Mouse (Mus musculus) adrenal gland, postnatal 14 days (tissue): Measurements from ENCODE around the gene Ptprcap. TPM values are rescaled to one million over a fixed set of nuclear protein-coding genes. Genes with fewer than 3 reads are reported as not detected.

Source experiments
- DNase-seq: peaks from one replicate; pipeline ENCODE4 v3.0.0; 2021; ENCODE audit warnings: mixed read lengths
- total RNA-seq: library from RNA; stranded (reverse); gene quantifications from 2 replicates; pipeline ENCODE4 v1.2.3, GENCODE M21; 2021

Ptprcap gene
- total RNA-seq, 1 experiment from 2014 or later: 4.4 TPM

DNA sequence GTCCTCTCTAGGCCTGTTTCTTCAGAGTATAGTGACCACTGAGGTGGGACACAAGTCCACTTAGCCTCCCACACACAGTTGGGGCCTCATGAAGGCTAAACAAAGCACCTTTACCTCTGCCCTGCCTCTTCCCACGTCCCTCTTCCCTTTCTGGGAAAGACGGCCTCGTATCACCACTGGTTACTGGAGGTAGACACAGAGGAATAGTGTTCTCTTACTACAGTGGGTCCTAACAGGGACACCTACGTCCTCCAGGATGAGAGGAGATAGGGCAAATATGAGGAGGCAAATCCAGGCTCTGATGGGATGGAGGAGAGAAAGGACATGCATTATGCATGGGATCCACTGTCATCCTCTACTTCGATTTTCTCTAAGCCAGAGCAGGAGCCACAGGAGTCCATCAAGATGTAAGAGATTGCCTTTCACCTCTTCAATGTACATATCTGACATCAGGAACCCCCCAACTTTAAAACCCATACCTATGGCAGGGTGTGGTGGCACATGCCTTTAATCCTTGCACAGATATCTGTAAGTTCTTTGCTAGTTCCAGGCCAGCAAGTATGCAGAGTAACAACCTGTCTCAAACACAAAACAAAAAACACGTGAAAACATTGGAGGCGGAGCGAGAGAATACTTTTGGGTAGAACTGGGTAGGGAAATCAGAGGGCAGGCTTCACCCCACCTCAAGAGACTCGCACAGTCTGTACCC, 5.5 kb upstream of the Ptprcap start:
- no peak for DNase-seq

DNA sequence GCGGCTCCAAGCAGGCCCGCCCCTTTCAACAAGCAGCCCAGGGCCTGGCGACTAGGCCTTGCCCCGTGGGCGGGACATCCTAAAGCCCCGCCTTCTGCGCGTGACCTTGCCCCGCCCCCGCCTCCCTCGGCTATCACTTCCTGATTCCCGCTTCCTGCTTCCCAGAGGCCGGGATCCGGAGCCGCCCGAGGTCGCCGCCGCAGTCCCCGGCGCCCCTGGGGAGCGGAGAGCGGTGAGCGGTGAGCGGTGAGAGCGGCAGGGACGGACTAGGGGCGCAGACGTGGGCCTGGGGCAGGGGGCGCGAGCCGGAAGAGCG, 5.0 kb upstream of the Ptprcap start, which contains the start of gene Coro1b:
Coro1b (plus strand) TSS at position 129 of the 316 bp plus-strand sequence.
- DNase-seq: peak; percentile 99

- no peak for DNase-seq
These were observed 4.6 kb upstream of the Ptprcap start for GRCm38 (mm10) chr19:4148819-4149218.

DNA sequence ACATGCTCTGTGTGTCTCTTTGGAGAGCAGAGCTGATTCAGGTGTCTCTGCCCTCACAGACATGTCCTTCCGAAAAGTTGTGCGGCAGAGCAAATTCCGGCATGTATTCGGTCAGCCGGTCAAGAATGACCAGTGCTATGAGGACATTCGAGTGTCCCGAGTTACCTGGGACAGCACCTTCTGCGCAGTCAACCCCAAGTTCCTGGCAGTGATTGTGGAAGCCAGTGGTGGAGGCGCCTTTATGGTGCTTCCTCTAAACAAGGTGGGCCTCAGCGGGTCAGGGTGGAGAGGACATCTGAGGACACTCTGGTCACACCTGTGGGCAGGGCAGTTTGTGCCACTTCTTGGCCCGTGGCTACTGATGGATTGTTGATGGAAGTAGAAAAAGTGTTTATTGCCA, 4.1 kb upstream of the Ptprcap start:
- DNase-seq: no peak

DNA sequence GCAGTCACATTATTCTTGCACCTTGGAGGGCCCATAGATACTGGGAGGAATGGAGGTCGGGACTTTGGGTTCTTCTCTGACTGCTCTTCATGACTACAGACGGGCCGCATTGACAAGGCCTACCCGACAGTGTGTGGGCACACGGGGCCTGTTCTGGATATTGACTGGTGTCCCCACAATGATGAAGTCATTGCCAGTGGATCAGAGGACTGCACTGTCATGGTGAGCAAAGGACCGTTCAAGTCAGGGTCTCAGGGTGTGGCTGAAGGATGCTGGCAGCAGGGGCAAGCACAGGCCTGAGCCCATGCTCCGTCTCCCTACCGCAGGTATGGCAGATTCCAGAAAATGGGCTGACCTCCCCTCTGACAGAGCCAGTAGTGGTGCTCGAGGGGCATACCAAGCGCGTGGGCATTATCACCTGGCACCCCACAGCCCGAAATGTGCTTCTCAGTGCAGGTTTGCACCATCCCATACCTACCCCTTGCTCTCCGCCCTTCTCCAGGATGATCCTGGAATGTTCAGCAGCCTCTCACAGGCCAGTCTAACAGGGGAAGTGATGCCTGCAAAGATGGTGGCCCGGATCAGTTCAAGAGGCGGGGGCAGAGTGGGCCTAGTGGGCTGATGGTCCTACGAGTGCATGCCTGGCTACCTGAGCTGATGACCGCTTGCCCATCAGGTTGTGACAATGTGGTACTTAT, 3.5 kb upstream of the Ptprcap start:
- no peak for DNase-seq

DNA sequence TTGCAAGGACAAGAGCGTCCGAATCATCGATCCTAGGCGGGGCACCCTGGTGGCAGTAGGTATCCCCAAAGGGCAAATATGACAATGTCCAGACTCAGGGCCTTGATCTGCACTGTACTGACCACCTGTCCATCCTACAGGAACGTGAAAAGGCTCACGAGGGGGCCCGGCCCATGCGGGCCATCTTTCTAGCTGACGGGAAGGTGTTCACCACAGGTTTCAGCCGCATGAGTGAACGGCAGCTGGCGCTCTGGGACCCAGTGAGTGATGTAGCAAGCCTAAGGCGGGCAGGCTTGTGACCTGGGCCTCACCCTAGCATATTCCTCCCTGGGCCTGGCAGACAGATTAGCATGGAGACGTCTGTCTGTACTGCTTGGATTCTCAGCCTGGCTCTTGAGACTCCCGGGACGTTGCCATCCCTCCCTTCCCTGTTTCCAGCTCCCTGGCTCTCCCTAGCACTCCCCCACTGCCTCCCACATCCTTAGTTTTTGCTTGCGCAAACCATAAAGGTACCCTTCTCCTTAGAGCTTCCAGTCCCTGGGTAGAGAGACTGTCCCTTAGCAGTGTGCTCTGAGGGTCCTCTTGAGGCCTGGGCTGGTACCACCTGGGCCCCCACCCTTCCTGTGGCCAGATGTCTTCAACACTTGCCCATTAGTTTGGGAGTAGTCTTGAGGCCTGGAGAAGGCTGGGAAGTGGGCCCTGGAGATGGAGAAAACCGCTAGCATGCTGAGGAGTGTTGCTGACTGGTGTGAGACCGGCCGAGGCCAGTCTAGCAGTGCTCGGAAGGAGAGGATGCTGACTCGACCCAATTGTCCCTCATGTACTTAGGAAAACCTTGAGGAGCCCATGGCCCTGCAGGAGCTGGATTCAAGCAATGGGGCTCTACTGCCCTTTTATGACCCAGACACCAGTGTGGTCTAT, 2.6 kb upstream of the Ptprcap start:
- no peak for DNase-seq

DNA sequence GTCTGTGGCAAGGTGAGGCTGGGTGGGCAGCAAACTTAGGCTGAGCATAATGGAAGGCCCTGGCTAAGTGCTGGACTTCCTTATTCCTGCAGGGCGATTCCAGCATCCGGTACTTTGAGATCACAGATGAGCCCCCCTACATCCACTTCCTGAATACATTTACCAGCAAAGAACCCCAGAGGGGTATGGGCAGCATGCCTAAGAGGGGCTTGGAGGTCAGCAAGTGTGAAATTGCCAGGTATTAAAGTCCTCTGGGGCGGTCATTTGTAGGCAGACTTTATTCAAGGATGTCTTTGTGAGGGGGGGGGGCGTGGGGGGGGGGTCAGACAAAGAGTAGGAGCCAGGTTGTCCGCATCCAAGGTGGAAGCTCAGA, 1.9 kb upstream of the Ptprcap start:
- DNase-seq: no peak

DNA sequence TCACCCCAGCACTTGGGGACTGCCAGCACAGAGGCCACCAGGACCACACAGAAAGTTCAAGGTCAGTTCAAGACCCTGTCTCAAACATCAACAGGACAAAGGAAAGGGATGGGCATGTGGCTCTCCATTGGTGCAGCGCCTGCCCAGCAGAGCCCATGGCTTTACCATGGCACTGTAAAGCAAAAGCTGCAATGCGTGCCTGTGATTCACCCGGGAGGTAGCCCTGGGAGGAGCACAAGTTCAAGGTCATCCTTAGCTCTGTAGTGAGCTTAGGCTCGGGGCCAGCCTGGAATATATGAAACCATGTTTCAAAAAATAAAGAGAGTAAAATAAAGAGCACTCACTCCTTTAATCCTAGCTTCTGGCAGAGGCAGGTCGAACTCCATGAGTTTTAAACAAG, 1.5 kb upstream of the Ptprcap start:
- DNase-seq: no peak

- no peak for DNase-seq
These were observed 766 bp upstream of the Ptprcap start for GRCm38 (mm10) chr19:4152445-4153231.

DNA sequence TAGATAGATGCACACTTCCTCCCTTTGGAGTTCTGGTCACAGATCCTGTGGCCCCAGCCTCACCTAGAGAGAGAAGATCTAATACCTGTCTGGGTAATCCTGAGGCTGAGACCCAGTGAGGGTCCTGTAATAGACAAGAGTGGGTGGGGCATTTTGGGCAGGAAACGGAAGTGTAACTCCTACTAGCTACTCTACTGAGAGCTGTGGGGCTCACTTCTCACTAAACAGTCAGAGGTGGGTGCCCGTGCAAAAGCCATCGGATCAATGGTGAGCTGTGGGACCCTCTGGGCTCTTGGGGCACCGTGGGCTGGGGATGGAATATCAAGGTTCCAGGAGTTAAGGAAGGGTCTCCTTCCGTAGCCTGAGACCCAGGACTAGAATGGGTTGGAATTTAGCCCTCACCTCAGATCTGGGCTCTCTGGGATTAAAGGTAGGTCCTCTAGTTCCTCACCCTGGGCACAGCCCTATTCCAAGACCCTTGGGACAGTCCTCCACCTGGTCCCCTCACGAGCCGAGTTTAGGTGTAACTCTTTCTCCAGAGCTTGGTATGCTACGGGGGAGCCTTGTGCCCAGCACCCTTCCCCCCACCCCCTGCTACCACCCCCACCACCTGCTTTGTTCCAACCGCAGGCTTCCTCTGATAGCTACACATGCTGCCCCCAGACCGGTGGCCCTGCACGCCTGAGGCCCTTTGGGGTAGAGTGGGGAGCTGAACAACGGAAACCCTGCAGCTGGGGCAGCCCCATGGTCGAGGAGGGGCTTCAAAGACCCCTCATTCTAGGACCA, 1.2 kb downstream of the Ptprcap start:
- no peak for DNase-seq

DNA sequence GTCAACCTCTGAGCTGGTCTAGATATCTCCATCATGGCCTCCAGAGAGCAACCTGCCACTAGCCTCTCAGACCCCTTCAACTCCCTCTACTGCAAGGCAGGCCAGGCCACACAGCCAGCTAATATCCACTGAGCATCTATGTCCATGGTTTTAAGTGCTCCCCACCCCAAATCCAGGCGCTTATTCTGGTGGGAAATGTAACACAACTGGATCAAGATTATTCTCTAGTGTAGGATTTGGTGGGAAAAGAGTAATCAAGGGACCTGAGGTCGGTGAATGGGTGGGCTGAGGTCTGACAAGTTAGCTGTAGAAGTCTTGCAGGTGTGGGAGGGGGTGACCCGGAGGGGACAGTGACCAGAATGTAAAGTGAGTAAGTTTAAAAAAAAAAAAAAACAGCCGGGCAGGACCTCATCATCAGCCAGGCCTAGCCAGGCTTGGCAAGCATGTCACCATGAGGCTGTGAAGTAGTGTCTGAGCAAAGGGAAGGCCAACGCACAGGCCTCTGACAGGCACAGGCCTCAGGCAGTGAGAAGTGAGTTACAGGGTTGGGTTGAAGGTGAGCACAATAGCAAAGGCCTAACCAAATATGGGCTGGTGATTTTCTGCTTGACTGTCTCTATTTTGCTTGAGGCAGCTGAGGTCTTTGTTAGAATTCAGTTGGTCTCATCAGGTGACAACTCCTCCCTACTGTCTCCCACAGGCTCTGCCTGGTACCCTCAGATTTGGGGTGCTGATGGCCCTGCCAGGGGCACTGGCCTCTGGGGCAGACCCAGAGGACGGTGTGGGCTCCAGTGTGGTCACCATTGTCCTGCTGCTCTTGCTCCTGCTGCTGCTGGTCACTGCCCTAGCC, 2.0 kb downstream of the Ptprcap start:
- no peak for DNase-seq

GRCm38 (mm10) chr19:4156073-4156579, 2.7 kb downstream of the Ptprcap start:
- no peak for DNase-seq

- no peak for DNase-seq
These were observed 3.4 kb downstream of the Ptprcap start for GRCm38 (mm10) chr19:4156771-4157170.

DNA sequence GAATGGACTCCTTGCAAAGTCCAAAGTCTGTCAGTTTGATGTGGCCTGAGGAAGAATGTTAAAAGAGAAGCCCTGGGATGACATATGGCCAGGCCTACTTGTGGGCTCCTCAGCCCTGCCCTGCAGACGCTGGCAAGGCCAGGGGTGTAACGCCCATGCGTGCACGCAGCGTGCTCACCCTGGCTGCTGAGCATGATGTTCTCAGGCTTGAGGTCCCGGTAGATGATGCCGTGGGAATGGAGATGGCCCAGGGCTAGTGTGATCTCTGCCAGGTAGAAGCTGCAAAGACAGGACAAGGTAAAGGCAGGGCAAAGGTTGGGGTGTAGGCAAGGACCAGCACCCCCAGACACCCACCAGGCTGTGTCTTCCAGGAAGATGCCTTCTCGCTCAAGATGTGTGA, 5.6 kb downstream of the Ptprcap start:
- DNase-seq: no peak

DNA sequence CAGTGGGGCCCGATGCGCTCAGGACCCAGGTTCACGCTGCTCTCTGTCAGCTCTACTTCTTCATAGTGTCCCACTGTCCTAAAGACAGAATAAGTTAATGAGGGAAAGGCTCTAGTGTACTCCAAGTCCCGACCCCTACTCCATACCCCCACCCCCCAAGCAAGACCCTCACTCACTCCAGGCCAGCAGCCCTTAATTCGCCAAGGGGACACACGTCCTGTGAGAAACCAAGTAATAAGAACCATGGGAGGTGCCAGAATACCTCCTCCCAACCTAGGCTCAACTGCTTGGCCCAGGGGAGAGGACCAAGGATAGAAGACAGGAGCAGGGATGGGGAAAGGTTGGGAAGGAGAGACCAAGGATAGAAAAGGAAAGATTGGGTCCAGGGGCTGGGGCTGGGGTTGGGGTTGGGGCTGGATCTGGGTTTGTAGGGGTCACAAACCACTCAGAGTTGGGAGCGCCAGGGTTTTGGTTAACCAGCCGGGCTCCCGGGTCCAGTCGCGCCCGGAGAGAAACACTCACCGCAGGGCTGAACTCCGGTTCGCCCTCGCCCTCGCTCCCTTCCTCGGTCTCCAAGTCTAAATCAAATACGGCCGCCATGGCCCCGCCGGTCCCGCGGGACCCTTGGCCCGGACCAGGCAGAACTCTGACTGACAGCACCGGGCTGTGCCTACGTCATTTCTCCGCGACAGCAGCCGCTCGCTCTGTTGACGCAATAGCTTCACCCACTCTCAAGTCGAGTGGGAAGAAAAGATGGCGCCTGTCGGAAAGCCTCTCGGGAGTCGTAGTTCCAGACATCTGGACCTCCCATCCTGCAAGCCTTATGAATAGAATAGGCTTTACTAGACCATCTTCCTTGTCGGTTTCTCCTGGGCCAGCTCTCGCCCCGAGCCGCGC, 9.5 kb downstream of the Ptprcap start, which contains the start of gene Rps6kb2:
Rps6kb2 (minus strand) TSS at position 709 of the 897 bp plus-strand sequence.
- peak; percentile 97 for DNase-seq

DNA sequence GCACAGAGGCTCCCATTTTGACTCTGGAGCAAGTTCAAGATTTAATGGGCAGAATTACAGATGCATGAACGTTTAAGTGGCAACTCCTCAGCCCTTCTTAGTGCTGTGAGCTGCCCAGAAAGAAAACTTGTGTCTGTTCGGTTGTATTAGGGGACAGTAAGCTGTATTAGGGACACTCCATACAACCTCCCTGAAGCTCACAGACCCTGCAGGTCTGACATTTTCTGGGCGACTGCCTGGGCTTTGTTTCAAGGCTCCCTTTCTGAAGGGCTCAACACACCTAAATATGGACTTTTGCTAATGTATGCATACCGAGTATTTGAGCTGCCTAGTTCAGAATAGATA, 10.1 kb downstream of the Ptprcap start:
- no peak for DNase-seq

GRCm38 (mm10) chr19:4164100-4164499, 10.7 kb downstream of the Ptprcap start:
- DNase-seq: no peak

- peak; percentile 78 for DNase-seq
These were observed 11.3 kb downstream of the Ptprcap start for GRCm38 (mm10) chr19:4164721-4165120.
